Mouse (Mus musculus): Measurements from ENCODE around the gene Cntnap1. TPM values are rescaled to one million over a fixed set of nuclear protein-coding genes. Genes with fewer than 3 reads are reported as not detected.
A peak's percentile ranks its signal among the peaks of the same experiment; 100 is the strongest.

Cntnap1 gene
- total RNA-seq, 1 experiment: 0.18 TPM

DNA sequence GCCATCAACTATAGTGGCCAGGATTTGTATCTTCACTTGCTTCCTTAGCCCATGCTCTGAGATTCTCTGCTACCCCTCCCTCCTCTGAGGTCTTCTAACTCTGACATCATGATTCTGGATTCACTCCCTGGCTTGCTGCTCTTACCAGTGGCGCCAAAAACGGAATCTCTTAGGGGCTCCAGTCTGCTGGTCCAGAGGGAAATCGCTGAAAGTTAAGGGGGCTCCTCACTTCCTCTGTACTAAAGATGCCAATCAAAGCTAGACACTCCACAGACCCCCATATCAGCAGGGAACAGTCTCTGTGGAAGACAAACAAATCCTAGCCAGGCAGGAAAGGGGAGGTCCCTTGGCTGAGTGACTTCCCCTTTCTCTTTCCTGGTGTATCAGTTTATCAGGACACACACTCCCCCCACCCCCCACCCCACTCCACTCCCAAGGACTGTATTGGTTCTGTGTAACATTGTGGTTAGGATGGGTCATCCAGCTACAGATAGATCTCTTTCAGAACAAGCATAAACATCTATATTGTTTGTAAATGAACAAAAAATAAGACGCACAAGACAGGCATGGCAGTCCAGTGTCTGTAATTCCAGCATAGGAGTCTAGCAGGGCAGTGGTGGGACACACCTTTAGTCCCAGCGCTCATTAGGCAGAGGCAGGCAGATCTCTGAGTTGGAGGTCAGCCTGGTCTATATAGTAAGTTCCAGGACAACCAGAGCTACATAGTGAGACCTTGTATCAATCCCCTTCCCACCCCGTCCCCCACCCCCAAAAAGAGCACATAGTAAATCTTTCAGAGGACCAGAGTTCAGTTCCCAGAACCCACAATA, 61.9 kb downstream of the Cntnap1 start:
- H3K9ac ChIP-seq (ENCODE audit: insufficient read depth, low read depth, low read length, poor library complexity, severe bottlenecking): no peak overlapping the region
- TF ChIP-seq CHD2 (IDR thresholded peaks at IDR 0.05; ENCODE audit: low read depth, low read length) (no peak), HCFC1 (IDR thresholded peaks at IDR 0.05; ENCODE audit: borderline replicate concordance, insufficient read depth, low read length) (no peak), MAFK (IDR thresholded peaks at IDR 0.05; ENCODE audit: insufficient read depth, low read depth, low read length) (no peak), ZNF384 (IDR thresholded peaks at IDR 0.05; ENCODE audit: low read depth, low read length) (no peak), ZC3H11A (IDR thresholded peaks at IDR 0.05; ENCODE audit: borderline replicate concordance, low read depth, low read length) (no peak)
- no peaks in the 10 kb centered on the region for H3K36me3 ChIP-seq (ENCODE audit: control insufficient read depth, insufficient read depth, low read length, poor library complexity, severe bottlenecking)
- H3K4me3 ChIP-seq (ENCODE audit: insufficient read depth in 1 of 2, low read depth in 1 of 2, low read length in 2 of 2, poor library complexity in 1 of 2, severe bottlenecking in 1 of 2): no peak overlapping the region
- H3K9me3 ChIP-seq (ENCODE audit: control insufficient read depth, insufficient read depth, low read depth, low read length): no peaks in the 10 kb centered on the region
- no peak overlapping the region for H3K27ac ChIP-seq (ENCODE audit: insufficient read depth, low read depth, low read length, poor library complexity, severe bottlenecking)
- H3K4me1 ChIP-seq (ENCODE audit: control insufficient read depth in 2 of 2, insufficient read depth in 2 of 2, low read length in 2 of 2, poor library complexity in 1 of 2): peaks cover 15 to 30% of the 10 kb centered on the region in 2 experiments
- in situ Hi-C loops (cut with MboI; ENCODE audit: low sequenced_read_pairs in 2 of 2, unreplicated experiment in 2 of 2): no loop called here
- no peak for DNase-seq (ENCODE audit: low read depth, low spot score)

DNA sequence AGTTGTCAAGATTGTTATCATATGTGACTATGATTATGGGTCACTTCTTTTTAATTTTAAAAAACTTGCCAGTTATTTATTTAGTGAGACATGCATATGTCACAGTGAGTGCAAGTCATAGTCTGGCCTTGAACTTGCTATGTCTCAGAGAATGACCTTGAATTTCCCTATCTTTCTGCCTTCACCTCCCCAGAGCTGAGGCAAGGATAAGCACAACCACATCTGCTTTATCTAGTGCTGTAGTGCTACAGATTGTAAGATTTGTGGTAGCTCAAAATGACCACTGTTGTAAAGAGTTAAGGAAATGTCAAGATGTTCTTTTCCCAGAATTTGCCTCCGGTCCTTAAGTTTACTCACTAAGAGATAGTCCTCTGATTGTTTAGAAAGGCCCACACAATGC, 62.9 kb downstream of the Cntnap1 start:
- no peak for DNase-seq (ENCODE audit: low read depth, low spot score)
- in situ Hi-C loops (cut with MboI; ENCODE audit: low sequenced_read_pairs in 2 of 2, unreplicated experiment in 2 of 2): no loop called here
- H3K4me1 ChIP-seq (ENCODE audit: control insufficient read depth in 2 of 2, insufficient read depth in 2 of 2, low read length in 2 of 2, poor library complexity in 1 of 2): peaks cover 15 to 30% of the 10 kb centered on the region in 2 experiments

DNA sequence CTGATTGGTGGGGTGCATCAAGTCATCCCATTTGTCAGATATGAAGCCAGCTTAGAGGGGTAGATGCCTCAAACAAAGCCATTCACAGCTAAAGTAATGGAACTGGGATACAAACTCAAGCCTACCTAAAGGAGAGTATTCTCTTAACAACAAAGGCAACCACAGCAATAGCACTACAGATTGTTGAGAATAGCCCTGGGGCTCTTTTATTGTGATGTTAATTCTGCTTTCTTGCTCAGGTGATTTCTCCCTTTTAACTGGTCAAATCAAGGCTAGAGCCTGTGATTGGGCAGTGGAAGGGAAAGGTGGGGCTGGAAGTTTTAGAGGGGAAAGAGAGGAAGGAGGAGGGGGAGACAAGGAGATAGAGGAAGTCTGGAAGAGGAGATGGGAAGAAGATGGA, 63.8 kb downstream of the Cntnap1 start:
- peak; percentile 94 for DNase-seq (ENCODE audit: low read depth, low spot score)
- no peaks in the 10 kb centered on the region for H3K9me3 ChIP-seq (ENCODE audit: control insufficient read depth, insufficient read depth, low read depth, low read length)
- H3K4me3 ChIP-seq (ENCODE audit: insufficient read depth in 1 of 2, low read depth in 1 of 2, low read length in 2 of 2, poor library complexity in 1 of 2, severe bottlenecking in 1 of 2): peak overlapping the region; percentile 43 to 46; a peak in 3 of 4 replicates
- peaks cover 15 to 30% of the 10 kb centered on the region in 2 experiments for H3K4me1 ChIP-seq (ENCODE audit: control insufficient read depth in 2 of 2, insufficient read depth in 2 of 2, low read length in 2 of 2, poor library complexity in 1 of 2)
- TF ChIP-seq CHD2 (IDR thresholded peaks at IDR 0.05; ENCODE audit: low read depth, low read length) (no peak), ZC3H11A (IDR thresholded peaks at IDR 0.05; ENCODE audit: borderline replicate concordance, low read depth, low read length) (no peak), ZNF384 (IDR thresholded peaks at IDR 0.05; ENCODE audit: low read depth, low read length) (no peak), HCFC1 (IDR thresholded peaks at IDR 0.05; ENCODE audit: borderline replicate concordance, insufficient read depth, low read length) (no peak), MAFK (IDR thresholded peaks at IDR 0.05; ENCODE audit: insufficient read depth, low read depth, low read length) (no peak)
- in situ Hi-C loops (cut with MboI; ENCODE audit: low sequenced_read_pairs in 2 of 2, unreplicated experiment in 2 of 2): no loop called here
- no peaks in the 10 kb centered on the region for H3K36me3 ChIP-seq (ENCODE audit: control insufficient read depth, insufficient read depth, low read length, poor library complexity, severe bottlenecking)
- peak overlapping the region; percentile 57; the same call in 1 of the 2 replicates for H3K27ac ChIP-seq (ENCODE audit: insufficient read depth, low read depth, low read length, poor library complexity, severe bottlenecking)
- no peak overlapping the region for H3K9ac ChIP-seq (ENCODE audit: insufficient read depth, low read depth, low read length, poor library complexity, severe bottlenecking)

More for the DNA sequence above, 62.9 kb downstream of the Cntnap1 start:
- H3K27ac ChIP-seq (ENCODE audit: insufficient read depth, low read depth, low read length, poor library complexity, severe bottlenecking): no peak overlapping the region
- no peaks in the 10 kb centered on the region for H3K36me3 ChIP-seq (ENCODE audit: control insufficient read depth, insufficient read depth, low read length, poor library complexity, severe bottlenecking)
- H3K4me3 ChIP-seq (ENCODE audit: insufficient read depth in 1 of 2, low read depth in 1 of 2, low read length in 2 of 2, poor library complexity in 1 of 2, severe bottlenecking in 1 of 2): no peak overlapping the region
- no peaks in the 10 kb centered on the region for H3K9me3 ChIP-seq (ENCODE audit: control insufficient read depth, insufficient read depth, low read depth, low read length)
- H3K9ac ChIP-seq (ENCODE audit: insufficient read depth, low read depth, low read length, poor library complexity, severe bottlenecking): no peak overlapping the region
- TF ChIP-seq ZC3H11A (IDR thresholded peaks at IDR 0.05; ENCODE audit: borderline replicate concordance, low read depth, low read length) (no peak), CHD2 (IDR thresholded peaks at IDR 0.05; ENCODE audit: low read depth, low read length) (no peak), MAFK (IDR thresholded peaks at IDR 0.05; ENCODE audit: insufficient read depth, low read depth, low read length) (no peak), HCFC1 (IDR thresholded peaks at IDR 0.05; ENCODE audit: borderline replicate concordance, insufficient read depth, low read length) (no peak), ZNF384 (IDR thresholded peaks at IDR 0.05; ENCODE audit: low read depth, low read length) (no peak)

DNA sequence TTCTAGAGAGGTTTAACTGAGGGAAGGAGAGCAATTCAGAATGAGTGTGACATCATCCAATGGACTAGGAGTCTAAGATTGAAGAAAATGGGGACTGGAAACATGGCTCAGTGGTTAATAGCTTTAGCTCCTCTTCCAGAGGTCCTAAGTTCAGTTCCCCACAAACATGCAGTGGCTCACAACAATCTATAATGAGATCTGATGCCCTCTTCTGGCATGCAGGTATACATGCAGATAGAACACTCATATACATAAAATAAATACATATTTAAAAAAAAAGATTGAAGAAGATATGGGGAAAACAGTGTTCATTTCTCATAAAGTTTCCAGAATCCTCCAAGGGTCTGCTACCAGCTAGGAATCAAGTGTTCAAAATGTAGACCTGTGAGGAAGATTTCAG, 65.1 kb downstream of the Cntnap1 start:
- in situ Hi-C loops (cut with MboI; ENCODE audit: low sequenced_read_pairs in 2 of 2, unreplicated experiment in 2 of 2): no loop called here
- no peaks in the 10 kb centered on the region for H3K36me3 ChIP-seq (ENCODE audit: control insufficient read depth, insufficient read depth, low read length, poor library complexity, severe bottlenecking)
- no peak for DNase-seq (ENCODE audit: low read depth, low spot score)
- no peak overlapping the region for H3K4me3 ChIP-seq (ENCODE audit: insufficient read depth in 1 of 2, low read depth in 1 of 2, low read length in 2 of 2, poor library complexity in 1 of 2, severe bottlenecking in 1 of 2)
- H3K27ac ChIP-seq (ENCODE audit: insufficient read depth, low read depth, low read length, poor library complexity, severe bottlenecking): no peak overlapping the region
- no peak for TF ChIP-seq HCFC1 (IDR thresholded peaks at IDR 0.05; ENCODE audit: borderline replicate concordance, insufficient read depth, low read length)
- TF ChIP-seq ZC3H11A (IDR thresholded peaks at IDR 0.05; ENCODE audit: borderline replicate concordance, low read depth, low read length): no peak
- no peak for TF ChIP-seq MAFK (IDR thresholded peaks at IDR 0.05; ENCODE audit: insufficient read depth, low read depth, low read length)
- no peak for TF ChIP-seq ZNF384 (IDR thresholded peaks at IDR 0.05; ENCODE audit: low read depth, low read length)
- no peak for TF ChIP-seq CHD2 (IDR thresholded peaks at IDR 0.05; ENCODE audit: low read depth, low read length)
- H3K9ac ChIP-seq (ENCODE audit: insufficient read depth, low read depth, low read length, poor library complexity, severe bottlenecking): no peak overlapping the region
- no peaks in the 10 kb centered on the region for H3K9me3 ChIP-seq (ENCODE audit: control insufficient read depth, insufficient read depth, low read depth, low read length)
- peaks cover 15 to 21% of the 10 kb centered on the region in 2 experiments for H3K4me1 ChIP-seq (ENCODE audit: control insufficient read depth in 2 of 2, insufficient read depth in 2 of 2, low read length in 2 of 2, poor library complexity in 1 of 2)
